Mouse (Mus musculus) kidney, postnatal 36 days (tissue): ENCODE results near the gene Rabgef1.

Experiments used
- DNase-seq, 2 experiments: peaks; one replicate each; pipeline ENCODE4 v3.0.0; 2021 to 2022; ENCODE audit warnings: mixed read lengths in 2 of 2

The Rabgef1 gene

GRCm38 (mm10) chr5:130218336-130218735 is 46.7 kb downstream of the Rabgef1 start:
- no peak for DNase-seq

DNA sequence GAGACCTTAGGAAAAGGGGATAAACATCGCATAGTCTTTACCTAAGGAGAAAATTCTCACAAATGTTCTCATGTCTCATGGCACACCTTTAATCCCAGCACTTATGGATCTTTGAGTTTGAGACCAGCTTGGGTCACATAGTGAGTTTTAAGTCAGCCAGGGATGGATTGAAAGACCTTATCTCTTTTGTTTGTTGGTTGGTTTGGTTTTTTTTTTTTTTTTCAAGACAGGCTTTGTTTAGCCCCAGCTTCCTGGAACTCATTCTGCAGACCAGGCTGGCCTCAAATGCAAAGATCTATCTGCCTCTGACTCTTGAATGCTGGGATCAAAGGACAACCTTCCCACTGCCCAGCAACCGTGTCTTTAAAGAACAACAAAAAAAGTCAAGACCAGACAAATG is 49.7 kb downstream of the Rabgef1 start:
- peak in 1 of 2 experiments; percentile 27 for DNase-seq

- DNase-seq, result no peak
These were observed 50.2 kb downstream of the Rabgef1 start for GRCm38 (mm10) chr5:130221760-130222145.

DNA sequence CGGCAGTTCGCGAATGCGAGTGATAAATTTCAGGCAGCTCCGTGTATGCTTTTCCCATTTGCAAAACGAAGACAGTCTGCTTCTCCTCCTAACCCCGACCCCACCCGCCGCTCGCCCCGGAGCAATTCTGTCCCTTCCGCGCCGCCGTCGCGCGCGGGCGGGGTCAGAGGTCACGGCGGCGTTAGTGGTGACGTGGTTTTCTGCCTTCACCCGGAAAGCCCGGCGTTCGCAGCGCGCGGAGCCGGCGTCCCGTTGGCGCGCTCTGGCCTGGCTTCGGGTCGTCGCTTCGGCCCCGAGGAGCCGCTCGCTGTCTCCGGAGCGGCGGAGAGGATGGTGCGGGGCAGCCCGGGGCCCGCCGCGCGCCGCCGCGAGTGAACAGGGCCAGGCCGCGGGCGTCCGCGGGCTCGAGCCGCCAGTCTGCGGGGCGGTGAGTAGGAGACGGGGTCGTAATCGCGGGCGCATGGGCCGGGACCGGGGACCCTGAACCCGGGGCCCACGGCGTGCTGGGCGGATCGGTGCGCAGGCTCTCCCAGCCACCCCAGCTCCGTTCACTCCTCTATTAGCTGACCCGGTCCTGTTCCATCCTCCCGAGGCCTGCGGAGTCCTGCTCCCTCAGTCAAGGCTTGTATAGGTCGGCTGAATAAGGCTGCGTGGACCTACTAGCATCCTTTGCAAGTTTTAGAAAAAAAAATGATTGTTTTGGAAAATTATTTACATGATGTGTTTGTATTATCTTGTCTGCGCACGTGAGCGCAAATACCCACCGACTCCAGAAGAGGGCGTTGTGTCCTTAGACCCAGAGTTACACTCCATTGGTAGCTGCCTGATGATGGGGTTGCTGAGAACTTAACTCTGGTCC is 50.8 kb downstream of the Rabgef1 start:
- DNase-seq, result peak; percentile 92 to 95

- no peak for DNase-seq
These were observed 55.2 kb downstream of the Rabgef1 start for GRCm38 (mm10) chr5:130226790-130227189.

DNA sequence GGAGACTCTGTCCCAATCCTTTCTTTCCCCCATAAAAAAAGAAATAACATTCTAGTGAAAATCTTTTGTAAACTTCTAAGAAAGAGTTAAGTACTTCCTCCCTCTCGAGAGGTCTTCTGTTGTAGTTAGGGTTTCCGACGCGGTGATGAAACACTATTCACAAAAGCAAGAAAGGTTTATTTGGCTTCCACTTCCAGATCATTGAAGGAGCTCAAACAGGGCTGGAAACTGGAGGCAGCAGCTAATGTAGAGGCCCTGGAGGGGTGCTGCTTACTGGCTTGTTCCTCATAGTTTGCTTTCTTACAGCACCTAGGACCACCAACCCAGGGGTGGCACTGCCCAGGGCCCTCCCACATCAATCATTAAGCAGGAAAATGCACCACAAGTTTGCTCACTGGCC is 56.5 kb downstream of the Rabgef1 start:
- DNase-seq, result no peak

- DNase-seq, result no peak
These were observed 64.7 kb downstream of the Rabgef1 start for GRCm38 (mm10) chr5:130236302-130236701.

DNA sequence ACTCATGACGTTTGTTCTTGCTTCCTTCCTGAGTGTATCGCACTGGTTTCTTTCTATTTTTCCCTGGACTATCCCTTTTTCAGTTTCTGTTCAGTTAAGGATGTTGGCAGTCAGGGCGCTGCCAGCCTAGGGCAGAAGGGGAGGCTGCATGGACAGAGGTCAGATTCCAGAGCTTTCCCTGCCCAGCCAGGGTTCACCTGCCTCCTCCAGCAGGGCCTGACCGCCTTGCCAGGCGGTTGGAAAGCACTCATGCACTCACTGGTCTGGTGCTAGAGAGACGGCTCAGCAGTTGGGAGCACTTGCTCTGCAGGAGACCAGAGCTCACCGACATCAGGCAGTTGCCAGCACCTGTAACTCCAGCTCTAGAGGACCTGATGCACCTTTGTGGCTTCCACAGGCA is 67.6 kb downstream of the Rabgef1 start:
- DNase-seq, result peak; percentile 77 to 84

DNA sequence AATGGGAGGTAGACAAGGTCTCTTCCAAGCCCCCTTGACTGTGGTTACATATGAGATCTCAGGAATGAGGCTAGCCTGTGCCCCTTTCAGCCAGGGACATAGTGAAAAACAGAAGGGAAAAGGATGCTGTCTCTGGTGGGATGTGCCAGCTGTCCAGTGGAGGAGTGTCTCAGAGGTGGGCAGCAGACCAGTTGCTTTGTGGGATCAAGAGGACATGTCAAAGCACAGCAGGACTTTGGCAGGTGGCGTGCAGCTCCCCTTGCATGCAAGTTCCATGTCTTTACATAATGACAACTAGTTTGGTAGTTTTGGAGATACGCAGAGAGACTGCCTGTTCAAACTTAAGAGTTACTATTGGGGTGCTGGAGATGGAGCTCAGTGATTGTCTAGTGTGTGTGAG is 68.3 kb downstream of the Rabgef1 start:
- DNase-seq, result no peak

- DNase-seq, result no peak
These were observed 69.8 kb downstream of the Rabgef1 start for GRCm38 (mm10) chr5:130241426-130241825.

DNA sequence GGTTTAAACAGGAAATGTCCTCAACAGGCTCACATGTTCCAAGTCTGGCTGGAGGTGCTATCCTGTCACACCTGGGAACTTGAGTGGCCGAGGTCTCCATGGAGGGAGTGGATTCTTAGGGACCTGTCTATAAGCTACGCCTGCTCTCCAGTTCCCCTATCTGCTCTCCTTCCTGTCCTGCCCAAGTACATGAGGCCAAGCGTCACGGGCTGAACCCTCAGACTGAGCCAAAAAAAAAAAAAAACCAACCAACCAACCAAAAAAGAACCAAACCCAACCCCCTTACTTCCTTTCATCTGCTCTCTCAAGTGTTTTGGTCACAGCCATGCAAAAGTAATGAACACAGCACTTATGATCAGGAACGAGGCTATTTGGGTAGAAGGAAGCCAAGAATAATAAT is 76.2 kb downstream of the Rabgef1 start:
- DNase-seq, result no peak

- peak; percentile 40 to 62 for DNase-seq
These were observed 82.8 kb downstream of the Rabgef1 start for GRCm38 (mm10) chr5:130254164-130255016.

- DNase-seq, result peak; percentile 99
These were observed 83.6 kb downstream of the Rabgef1 start, which contains the start of the genes Sbds and Tyw1 for GRCm38 (mm10) chr5:130255017-130255720. Sbds (minus strand) TSS chr5:130255530. Tyw1 (plus strand) TSS chr5:130255619.

GRCm38 (mm10) chr5:130255799-130256525 is 84.4 kb downstream of the Rabgef1 start:
- DNase-seq, result peak in 1 of 2 experiments; percentile 24

GRCm38 (mm10) chr5:130256678-130257271 is 85.2 kb downstream of the Rabgef1 start:
- peak; percentile 97 to 99 for DNase-seq

- no peak for DNase-seq
These were observed 85.7 kb downstream of the Rabgef1 start for GRCm38 (mm10) chr5:130257303-130257702.

GRCm38 (mm10) chr5:130263454-130263853 is 91.9 kb downstream of the Rabgef1 start:
- no peak for DNase-seq
